Mouse (Mus musculus) neural tube, embryonic 13.5 days (tissue): ENCODE data around the gene Tmem243. TPM values are rescaled to one million over a fixed set of nuclear protein-coding genes. Genes with fewer than 3 reads are reported as not detected.

ENCODE experiments used
- ATAC-seq: fragments of 200-750 bp; cut with Nextera tagmentation; 2 replicates; pipeline ENCODE4 v1.8.0; 2017; ENCODE audit warnings: low read depth, mild to moderate bottlenecking, moderate TSS enrichment, moderate library complexity
- H3K27ac ChIP-seq: fragments of 300-500 bp; sonication (generic); replicated peaks from 2 replicates; pipeline ENCODE4 v1.5.1; 2015; ENCODE audit warnings: moderate library complexity, mild to moderate bottlenecking, inconsistent platforms
- H3K27me3 ChIP-seq: fragments of 300-500 bp; sonication (generic); 2 replicates; pipeline ENCODE4 v1.6.1; 2015; ENCODE audit warnings: mild to moderate bottlenecking, inconsistent platforms
- H3K36me3 ChIP-seq: fragments of 300-500 bp; sonication (generic); 2 replicates; pipeline ENCODE4 v1.6.1; 2015; ENCODE audit warnings: mild to moderate bottlenecking, inconsistent platforms
- H3K4me1 ChIP-seq: fragments of 300-500 bp; sonication (generic); replicated peaks from 2 replicates; pipeline ENCODE4 v1.6.1; 2015; ENCODE audit warnings: inconsistent platforms
- H3K4me2 ChIP-seq: fragments of 300-500 bp; sonication (generic); 2 replicates; pipeline ENCODE4 v1.6.1; 2015; ENCODE audit warnings: inconsistent platforms, mild to moderate bottlenecking, moderate library complexity
- H3K4me3 ChIP-seq: fragments of 300-500 bp; sonication (generic); 2 replicates; pipeline ENCODE4 v1.5.1; 2015; ENCODE audit warnings: mild to moderate bottlenecking, inconsistent platforms
- H3K9ac ChIP-seq: fragments of 300-500 bp; sonication (generic); 2 replicates; pipeline ENCODE4 v1.6.1; 2015; ENCODE audit warnings: moderate library complexity, mild to moderate bottlenecking, inconsistent platforms
- H3K9me3 ChIP-seq: fragments of 300-500 bp; sonication (generic); 2 replicates; pipeline ENCODE4 v1.6.1; 2016; ENCODE audit warnings: inconsistent platforms
- whole genome bisulfite sequencing: fragments of 180-500 bp; shearing (Covaris S2); methylation state at CpG from one replicate; pipeline ENCODE4 v1.1.7; 2015; 5-methylcytosine and 5-hydroxymethylcytosine counted together
- polyA plus RNA-seq: library from polyadenylated mRNA; unstranded; fragments of >200 nt; fragmentation: Nextera tagmentation; extraction: Ambion mirVana; gene quantifications from 2 replicates; pipeline ENCODE4 v1.2.1, GENCODE M21; 2015

The Tmem243 gene
- polyA plus RNA-seq, 1 experiment from 2014 or later = 14.0 TPM

DNA sequence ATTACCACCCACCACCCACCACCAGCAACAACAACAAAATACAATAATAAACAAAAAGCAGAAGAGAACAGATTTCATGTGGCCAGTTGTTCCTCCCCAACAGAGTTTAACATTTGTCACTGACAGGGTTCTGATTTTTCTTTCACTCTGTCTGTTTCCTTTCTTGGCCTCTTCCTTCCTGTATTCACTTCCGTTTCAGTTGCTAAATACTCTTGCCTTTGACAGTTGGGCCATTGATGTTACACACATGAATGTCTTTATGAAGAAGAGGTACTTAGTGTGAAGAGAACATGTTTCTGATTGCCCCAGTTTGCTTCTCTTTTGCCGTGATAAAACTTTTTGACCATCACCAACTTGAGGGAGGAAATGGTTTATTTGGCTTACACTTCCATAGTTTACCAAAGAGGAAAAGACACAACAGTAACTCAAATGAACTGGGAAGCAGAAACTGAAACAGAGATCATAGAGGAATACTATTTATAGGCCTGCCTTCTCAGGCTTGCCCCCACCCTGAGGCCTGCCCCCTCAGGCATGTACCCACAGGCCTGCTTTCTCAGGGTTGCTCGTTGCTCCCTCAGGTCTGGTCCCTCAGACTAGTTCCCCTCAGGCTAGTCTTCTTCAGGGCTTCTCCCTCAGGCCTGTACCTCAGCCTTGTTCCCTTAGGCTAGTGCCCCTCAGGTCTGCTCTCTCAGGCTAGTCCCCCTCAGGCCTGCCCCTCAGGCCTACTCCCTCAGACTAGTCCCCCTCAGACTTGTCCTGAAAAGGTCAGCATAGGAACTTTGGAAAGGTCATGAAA is 13.3 kb upstream of the Tmem243 start:
- Histone ChIP-seq H3K9ac (no peak overlapping the region), H3K9me3 (no peaks in the 10 kb centered on the region), H3K4me2 (no peak overlapping the region), H3K27me3 (no peaks in the 10 kb centered on the region), H3K4me3 (no peak overlapping the region), H3K36me3 (no peaks in the 10 kb centered on the region), H3K27ac (no peak overlapping the region), H3K4me1 (no peaks in the 10 kb centered on the region)
- no peak for ATAC-seq
- WGBS = 83% methylated on average over 3 of the region's 3 CpGs

DNA sequence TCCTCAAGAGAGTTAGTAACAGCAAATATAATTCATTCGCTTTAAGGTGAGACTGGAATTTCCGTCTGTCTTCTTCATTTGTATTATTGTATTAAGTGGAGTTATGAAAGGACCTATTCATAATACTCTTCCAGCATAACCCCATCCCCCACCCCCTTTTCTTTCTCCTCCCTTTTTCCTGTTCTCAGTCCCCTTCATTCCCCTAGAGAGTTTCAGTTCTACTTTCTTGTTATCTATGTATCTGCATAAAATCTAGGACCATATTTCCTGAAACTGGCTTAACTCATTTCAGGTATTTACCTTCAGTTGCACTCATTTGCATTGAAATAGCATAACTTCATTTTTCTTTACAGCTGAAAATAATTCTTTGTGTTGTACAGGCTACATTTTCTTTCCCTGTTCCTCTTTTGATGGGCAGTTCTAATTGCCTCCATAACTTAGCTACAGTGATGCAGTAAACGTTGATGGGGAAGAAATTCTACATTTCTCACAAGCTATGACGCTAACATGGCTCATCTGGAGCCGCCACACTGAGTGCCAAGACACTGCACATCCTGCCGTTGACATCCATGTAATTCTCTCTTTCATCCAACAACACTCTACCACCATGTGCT is 9.9 kb upstream of the Tmem243 start:
- no peak for ATAC-seq

DNA sequence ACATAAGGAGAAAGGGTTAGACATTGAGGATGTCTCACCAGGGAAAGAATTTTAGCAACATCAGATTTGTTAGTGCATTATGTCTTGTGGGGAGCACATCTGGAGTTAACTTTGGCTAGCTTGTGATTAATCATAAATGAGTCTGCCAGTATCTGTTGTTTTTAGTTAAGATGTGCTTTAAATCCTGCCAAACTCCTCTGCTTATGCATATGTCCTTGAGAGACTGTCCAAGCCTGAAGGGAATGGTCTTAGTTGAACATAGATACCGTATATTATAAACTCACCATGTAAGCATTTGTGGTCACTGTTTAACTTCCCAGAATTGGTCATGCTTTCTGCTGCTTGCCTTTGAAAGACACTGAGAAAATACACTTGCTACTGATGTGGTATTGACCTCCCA is 7.8 kb upstream of the Tmem243 start:
- peaks cover 5% of the 10 kb centered on the region; the same call in 1 of the 2 replicates for H3K9me3 ChIP-seq
- 89% methylated on average over 1 of the region's 1 CpGs for WGBS
- no peaks in the 10 kb centered on the region for H3K4me1 ChIP-seq
- no peaks in the 10 kb centered on the region for H3K36me3 ChIP-seq
- H3K27ac ChIP-seq = no peak overlapping the region
- H3K4me3 ChIP-seq = no peak overlapping the region
- no peak overlapping the region for H3K9ac ChIP-seq
- no peak overlapping the region for H3K4me2 ChIP-seq
- no peak for ATAC-seq
- H3K27me3 ChIP-seq = no peaks in the 10 kb centered on the region

More for the DNA sequence above, 9.9 kb upstream of the Tmem243 start:
- no peak overlapping the region for H3K4me2 ChIP-seq
- WGBS = 86% methylated on average over 6 of the region's 6 CpGs
- H3K4me3 ChIP-seq = no peak overlapping the region
- no peaks in the 10 kb centered on the region for H3K27me3 ChIP-seq
- no peaks in the 10 kb centered on the region for H3K36me3 ChIP-seq
- no peak overlapping the region for H3K9ac ChIP-seq
- no peaks in the 10 kb centered on the region for H3K4me1 ChIP-seq
- H3K27ac ChIP-seq = no peak overlapping the region
- no peaks in the 10 kb centered on the region for H3K9me3 ChIP-seq

DNA sequence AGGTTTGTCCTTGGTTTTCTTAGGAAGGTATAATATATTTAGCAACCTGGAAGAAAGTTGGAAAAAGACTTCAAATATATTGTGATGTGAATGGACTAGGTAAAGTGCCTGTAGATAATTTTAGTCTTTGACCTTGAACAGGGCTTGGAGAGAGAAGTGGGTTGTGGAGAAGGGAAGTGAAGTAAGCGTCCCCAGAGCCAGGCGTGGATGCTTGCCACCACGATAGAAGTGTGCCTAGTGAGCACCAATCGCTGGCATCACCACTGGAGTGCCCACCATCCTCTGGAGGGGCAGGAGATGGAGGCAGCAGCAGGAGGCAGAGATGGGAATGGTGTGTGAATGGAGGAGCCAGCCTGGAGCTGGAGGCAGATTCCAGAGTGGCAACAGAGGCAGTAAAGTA is 7.0 kb upstream of the Tmem243 start:
- Histone ChIP-seq H3K4me1 (no peaks in the 10 kb centered on the region), H3K4me2 (no peak overlapping the region), H3K27me3 (no peaks in the 10 kb centered on the region), H3K9ac (no peak overlapping the region), H3K4me3 (no peak overlapping the region), H3K9me3 (peaks cover 5% of the 10 kb centered on the region; the same call in 1 of the 2 replicates), H3K36me3 (no peaks in the 10 kb centered on the region), H3K27ac (no peak overlapping the region)
- no peak for ATAC-seq
- WGBS = 87% methylated on average over 4 of the region's 4 CpGs

DNA sequence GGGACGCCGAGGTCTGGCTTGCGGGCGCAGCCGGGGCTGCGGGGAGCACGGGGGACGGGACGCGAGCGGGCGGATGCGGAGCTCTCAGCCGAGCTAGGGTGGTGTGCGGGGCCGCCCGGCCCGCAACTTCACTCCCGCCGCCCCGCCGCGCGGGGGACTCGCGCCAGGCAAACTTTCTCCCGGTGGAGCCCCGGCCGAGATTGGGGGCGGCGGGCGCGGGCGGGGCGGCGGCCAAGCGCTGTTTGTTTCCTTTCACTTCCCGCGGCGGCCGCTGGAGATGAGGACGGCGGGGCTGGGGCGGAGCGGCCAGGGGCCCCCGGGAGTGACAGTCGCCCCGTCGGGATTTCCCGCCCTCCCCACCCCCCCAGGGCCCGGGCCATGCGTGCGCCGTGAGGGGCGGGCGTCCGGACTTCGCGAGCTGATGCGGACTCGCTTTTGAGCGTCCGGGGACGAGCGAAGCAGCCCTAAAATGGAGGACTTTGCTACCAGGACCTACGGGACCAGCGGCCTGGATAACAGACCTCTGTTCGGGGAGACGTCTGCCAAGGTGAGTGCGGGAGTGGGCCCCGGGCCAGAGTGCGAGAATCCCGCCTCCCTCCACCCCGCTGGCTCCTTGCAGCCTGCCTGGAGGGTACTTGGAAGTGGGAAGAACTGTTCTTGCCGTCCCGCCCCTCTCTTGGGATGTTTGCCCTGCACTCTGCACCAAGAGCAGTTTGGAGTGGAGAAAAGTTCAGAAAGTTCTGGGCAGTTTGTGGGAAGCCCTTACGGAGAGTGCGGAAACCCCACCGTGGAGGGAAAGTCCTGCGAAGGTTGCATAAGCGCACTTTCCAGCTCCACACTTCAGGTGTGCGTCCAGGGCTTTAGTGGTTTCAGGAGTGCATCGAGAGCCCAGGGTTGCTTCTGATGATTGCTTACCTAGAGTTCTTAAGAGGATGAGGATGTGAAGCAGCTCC is 657 bp downstream of the Tmem243 start:
- Histone ChIP-seq H3K4me2 (peak overlapping the region; percentile 82), H3K9ac (peak overlapping the region; percentile 79), H3K27me3 (peaks cover 10% of the 10 kb centered on the region; the same call in 1 of the 2 replicates), H3K27ac (peak overlapping the region; percentile 46; the same call in 1 of the 2 replicates), H3K4me1 (peaks cover 8% of the 10 kb centered on the region), H3K4me3 (peak overlapping the region; percentile 76), H3K9me3 (peaks cover 3% of the 10 kb centered on the region; the same call in 1 of the 2 replicates), H3K36me3 (no peaks in the 10 kb centered on the region)
- ATAC-seq = peak; percentile 89
- WGBS = 1% methylated on average over 76 of the region's 83 CpGs

DNA sequence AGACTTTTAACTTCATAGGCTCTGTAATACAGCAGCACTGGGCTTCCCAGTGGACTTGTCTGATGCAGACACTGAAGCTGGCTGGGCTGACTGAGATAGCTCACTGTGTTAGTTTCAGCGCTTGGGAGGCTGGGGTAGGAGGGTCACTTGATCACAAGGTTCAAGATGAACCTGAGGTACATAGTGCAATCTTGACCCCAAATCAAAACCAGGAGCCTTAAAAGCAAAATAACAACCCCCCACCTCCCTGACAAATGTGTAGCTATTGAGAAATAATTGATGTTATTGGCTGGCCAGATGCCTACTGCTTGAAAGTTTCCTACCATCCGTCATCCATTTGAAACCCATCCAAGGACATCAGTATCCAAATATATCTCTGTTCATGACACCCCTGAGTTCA is 2.2 kb downstream of the Tmem243 start:
- Histone ChIP-seq H3K27ac (no peak overlapping the region), H3K27me3 (peaks cover 10% of the 10 kb centered on the region; the same call in 1 of the 2 replicates), H3K4me2 (no peak overlapping the region), H3K9me3 (no peaks in the 10 kb centered on the region), H3K4me3 (no peak overlapping the region), H3K36me3 (no peaks in the 10 kb centered on the region), H3K9ac (no peak overlapping the region), H3K4me1 (peaks cover 8% of the 10 kb centered on the region)
- 89% methylated on average over 2 of the region's 2 CpGs for WGBS
- no peak for ATAC-seq

DNA sequence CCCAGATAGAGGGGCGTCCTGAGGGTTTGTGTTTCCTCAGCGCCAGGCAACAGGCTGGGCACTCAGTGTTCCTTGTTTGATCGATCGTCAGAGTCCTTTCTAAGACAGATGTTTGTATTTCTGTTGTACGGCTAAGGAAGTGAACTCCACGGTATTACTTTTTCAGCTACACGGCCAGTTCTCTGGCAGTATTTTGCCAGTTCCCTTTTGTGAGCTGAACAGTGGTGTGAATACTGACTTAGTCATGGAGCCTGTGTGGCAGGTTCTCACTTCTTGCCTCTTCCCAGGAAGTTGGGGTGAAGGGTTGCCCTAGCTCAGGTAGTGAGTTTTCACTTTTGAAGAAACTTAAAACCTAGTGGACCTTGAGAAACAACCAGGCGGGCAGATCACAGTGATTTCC is 3.5 kb downstream of the Tmem243 start:
- no peaks in the 10 kb centered on the region for H3K9me3 ChIP-seq
- H3K27ac ChIP-seq = no peak overlapping the region
- no peaks in the 10 kb centered on the region for H3K36me3 ChIP-seq
- peaks cover 8% of the 10 kb centered on the region for H3K4me1 ChIP-seq
- peaks cover 10% of the 10 kb centered on the region; the same call in 1 of the 2 replicates for H3K27me3 ChIP-seq
- WGBS = 89% methylated on average over 8 of the region's 8 CpGs
- H3K4me2 ChIP-seq = no peak overlapping the region
- H3K9ac ChIP-seq = no peak overlapping the region
- no peak overlapping the region for H3K4me3 ChIP-seq
- ATAC-seq = no peak

DNA sequence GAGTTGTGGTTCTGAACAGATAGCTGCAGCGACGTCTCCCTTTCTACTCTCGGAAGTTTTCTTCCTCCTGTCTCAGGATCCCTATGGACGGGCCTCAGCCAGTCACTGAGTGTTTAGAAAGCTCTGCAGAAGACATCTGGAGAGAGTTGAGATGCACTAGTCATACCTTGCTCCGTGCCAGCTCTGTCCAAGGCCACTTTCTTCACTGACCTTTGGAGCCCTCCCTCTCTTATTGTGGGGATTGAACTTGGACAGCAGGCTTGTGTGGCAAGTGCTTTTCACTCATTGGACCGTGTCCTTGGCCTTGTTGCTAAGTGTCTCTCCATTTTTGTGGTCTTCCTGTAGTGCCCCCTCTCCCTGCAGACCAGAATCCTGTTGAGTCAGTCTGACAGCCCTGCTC is 6.3 kb downstream of the Tmem243 start:
- Histone ChIP-seq H3K9me3 (no peaks in the 10 kb centered on the region), H3K36me3 (no peaks in the 10 kb centered on the region), H3K4me2 (no peak overlapping the region), H3K27me3 (0 out of 2 replicates have a peak, but pooled peaks cover 4% of the 10 kb centered on the region), H3K4me1 (peaks cover under 1% of the 10 kb centered on the region), H3K9ac (no peak overlapping the region), H3K27ac (no peak overlapping the region), H3K4me3 (no peak overlapping the region)
- WGBS = 93% methylated on average over 6 of the region's 6 CpGs
- ATAC-seq = no peak

DNA sequence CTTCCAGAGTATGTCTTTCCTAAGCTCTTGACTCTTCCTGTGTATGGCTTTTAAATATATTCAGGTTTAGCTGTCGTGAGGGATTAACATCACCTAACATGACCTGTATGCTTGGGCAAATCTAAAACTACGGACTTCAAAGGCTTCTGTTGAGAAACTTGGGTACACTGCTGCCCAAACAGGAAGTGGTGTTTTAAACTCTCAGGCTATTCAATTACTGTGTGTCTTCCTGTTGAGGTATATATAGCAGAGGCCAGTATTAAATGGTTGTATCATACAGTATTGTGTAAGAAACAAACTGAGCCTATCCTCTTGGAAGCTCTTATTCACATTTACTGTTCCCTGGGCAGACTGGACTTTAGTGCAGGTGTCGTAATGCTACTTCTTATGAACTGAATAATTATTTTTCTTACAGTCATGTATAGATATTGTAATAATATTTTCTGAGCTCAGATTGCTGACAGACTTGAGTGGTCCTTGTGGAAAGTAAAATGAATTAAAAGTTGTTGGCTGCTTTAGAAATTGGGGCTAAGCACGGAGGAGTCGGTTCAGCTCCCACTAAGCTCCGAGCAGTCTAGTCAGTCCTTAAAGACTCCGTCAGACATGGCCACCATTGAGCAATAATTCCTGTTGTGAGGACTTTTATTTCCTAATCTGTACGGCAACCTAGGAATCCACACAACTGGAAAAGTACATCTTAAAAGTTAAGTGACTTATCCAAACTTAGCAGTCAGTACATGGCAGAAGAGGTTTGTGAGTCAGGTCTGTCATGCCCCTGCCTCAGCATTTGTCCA is 7.0 kb downstream of the Tmem243 start:
- H3K27ac ChIP-seq = no peak overlapping the region
- no peaks in the 10 kb centered on the region for H3K36me3 ChIP-seq
- 88% methylated on average over 8 of the region's 8 CpGs for WGBS
- H3K4me1 ChIP-seq = no peaks in the 10 kb centered on the region
- H3K4me3 ChIP-seq = no peak overlapping the region
- no peak overlapping the region for H3K4me2 ChIP-seq
- H3K9ac ChIP-seq = no peak overlapping the region
- H3K27me3 ChIP-seq = no peaks in the 10 kb centered on the region
- no peaks in the 10 kb centered on the region for H3K9me3 ChIP-seq
- no peak for ATAC-seq

DNA sequence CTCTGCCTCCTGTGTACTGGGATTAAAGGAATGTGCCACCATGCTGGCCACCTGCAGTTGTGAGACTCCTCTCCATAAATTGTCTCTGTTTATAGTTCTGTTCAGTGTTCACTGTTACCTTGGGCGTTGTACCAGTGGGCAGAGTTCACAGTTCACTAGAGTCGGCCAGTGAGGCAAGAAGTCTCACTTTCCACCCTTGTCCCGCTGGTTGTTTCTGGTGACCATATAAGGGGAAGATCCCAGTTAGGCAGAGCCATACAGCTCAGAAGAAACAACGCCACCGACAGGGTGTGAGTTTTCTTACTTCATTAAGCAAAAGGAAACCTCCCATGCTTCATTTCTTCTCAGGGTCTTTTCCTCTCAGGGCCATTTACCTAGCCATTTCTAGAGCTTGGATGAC is 8.0 kb downstream of the Tmem243 start:
- H3K9me3 ChIP-seq = no peaks in the 10 kb centered on the region
- no peak overlapping the region for H3K27ac ChIP-seq
- H3K4me1 ChIP-seq = no peaks in the 10 kb centered on the region
- no peak for ATAC-seq
- no peaks in the 10 kb centered on the region for H3K27me3 ChIP-seq
- H3K9ac ChIP-seq = no peak overlapping the region
- no peak overlapping the region for H3K4me2 ChIP-seq
- no peaks in the 10 kb centered on the region for H3K36me3 ChIP-seq
- no peak overlapping the region for H3K4me3 ChIP-seq
- 81% methylated on average over 5 of the region's 5 CpGs for WGBS

DNA sequence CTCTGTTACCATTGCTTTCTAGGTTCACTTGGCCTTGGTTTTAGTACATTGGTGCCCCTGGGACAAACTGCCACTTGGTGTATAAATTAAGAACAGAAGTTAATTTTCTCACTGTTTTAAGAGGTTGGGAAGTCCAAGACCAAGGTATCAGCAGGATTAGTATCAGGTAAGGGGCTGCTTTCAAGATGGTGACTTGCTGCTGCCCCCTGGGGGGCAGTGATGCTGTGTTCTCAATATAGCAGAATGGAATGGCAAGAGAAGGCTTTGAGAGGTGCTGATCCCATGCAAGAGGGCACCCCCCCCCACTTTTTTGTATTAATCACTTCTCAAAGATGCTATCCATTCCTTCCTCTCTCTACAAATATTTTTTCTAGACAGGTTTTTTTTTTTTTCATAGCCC is 9.1 kb downstream of the Tmem243 start:
- peaks cover 5% of the 10 kb centered on the region; the same call in 1 of the 2 replicates for H3K4me1 ChIP-seq
- no peaks in the 10 kb centered on the region for H3K27me3 ChIP-seq
- H3K9me3 ChIP-seq = no peaks in the 10 kb centered on the region
- no peaks in the 10 kb centered on the region for H3K36me3 ChIP-seq
- no peak for ATAC-seq
- no peak overlapping the region for H3K4me2 ChIP-seq
- no peak overlapping the region for H3K9ac ChIP-seq
- no peak overlapping the region for H3K4me3 ChIP-seq
- H3K27ac ChIP-seq = no peak overlapping the region
